Mouse (Mus musculus) lung, postnatal 0 days (tissue): ENCODE data around the gene Srm. TPM values are rescaled to one million over a fixed set of nuclear protein-coding genes. Genes with fewer than 3 reads are reported as not detected.
A peak's percentile ranks its signal among the peaks of the same experiment; 100 is the strongest.

Source experiments
- ATAC-seq: fragments of 200-750 bp; cut with Nextera tagmentation; 2 replicates; pipeline ENCODE4 v1.8.0; 2017; ENCODE audit warnings: moderate library complexity
- DNase-seq: peaks from one replicate; pipeline ENCODE4 v3.0.0-alpha.2; 2016; ENCODE audit warnings: low spot score
- H3K27ac ChIP-seq: fragments of 300-500 bp; sonication (generic); 2 replicates; pipeline ENCODE4 v1.5.1; 2014; ENCODE audit warnings: antibody characterized with exemption, mild to moderate bottlenecking, low read length, mixed read lengths
- H3K27me3 ChIP-seq: fragments of 300-500 bp; sonication (generic); replicated peaks from 2 replicates; pipeline ENCODE4 v1.6.1; 2014; ENCODE audit warnings: low read length, mixed read lengths; ENCODE audit not compliant: insufficient read depth
- H3K36me3 ChIP-seq: fragments of 300-500 bp; sonication (generic); 2 replicates; pipeline ENCODE4 v1.6.1; 2014; ENCODE audit warnings: low read length, mixed read lengths; ENCODE audit not compliant: insufficient read depth
- H3K4me1 ChIP-seq: fragments of 300-500 bp; sonication (generic); 2 replicates; pipeline ENCODE4 v1.6.1; 2014; ENCODE audit warnings: antibody characterized with exemption, low read depth, low read length, mixed read lengths; ENCODE audit not compliant: insufficient read depth
- H3K4me2 ChIP-seq: fragments of 300-500 bp; sonication (generic); replicated peaks from 2 replicates; pipeline ENCODE4 v1.6.1; 2014; ENCODE audit warnings: low read depth, mild to moderate bottlenecking, low read length, moderate library complexity, mixed read lengths
- H3K4me3 ChIP-seq: fragments of 300-500 bp; sonication (generic); 2 replicates; pipeline ENCODE4 v1.5.1; 2014; ENCODE audit warnings: low read depth, low read length
- H3K9ac ChIP-seq: fragments of 300-500 bp; sonication (generic); replicated peaks from 2 replicates; pipeline ENCODE4 v1.6.1; 2014; ENCODE audit warnings: low read depth, mild to moderate bottlenecking
- H3K9me3 ChIP-seq: fragments of 300-500 bp; sonication (generic); 2 replicates; pipeline ENCODE4 v1.6.1; 2016; ENCODE audit warnings: low read length, mixed read lengths
- CTCF ChIP-seq: IDR thresholded peaks from 2 replicates; pipeline ENCODE4 v1.5.1; 2016; ENCODE audit warnings: antibody characterized with exemption, mild to moderate bottlenecking
- EP300 ChIP-seq: IDR thresholded peaks from 2 replicates; pipeline ENCODE4 v1.6.1; 2016; ENCODE audit warnings: antibody characterized with exemption, mild to moderate bottlenecking, control low read depth
- WGBS: fragments of 180-500 bp; shearing (Covaris S2); extraction: QIAGEN DNeasy Blood & Tissue Kit; methylation state at CpG from one replicate; pipeline ENCODE4 v1.1.7; 2014; 5-methylcytosine and 5-hydroxymethylcytosine counted together
- polyA plus RNA-seq: library from polyadenylated mRNA; unstranded; fragments of >200 nt; fragmentation: Nextera tagmentation; extraction: Ambion mirVana; gene quantifications from 2 replicates; pipeline ENCODE4 v1.2.1, GENCODE M21; 2015

The Srm gene
- polyA plus RNA-seq, 1 experiment from 2014 or later, result 46.6 TPM

- no peak overlapping the region for H3K27ac ChIP-seq
- no peak for DNase-seq
- WGBS, result 57% methylated on average over 9 of the region's 9 CpGs
Observed at GRCm38 (mm10) chr4:148588793-148589192, 2.5 kb upstream of the Srm start.

GRCm38 (mm10) chr4:148589565-148589964 lies 1.7 kb upstream of the Srm start:
- ATAC-seq (peak; percentile 20; the same call in 1 of the 2 replicates), DNase-seq (peak; percentile 78)
- H3K27me3 ChIP-seq, result no peaks in the 10 kb centered on the region
- WGBS, result 55% methylated on average over 7 of the region's 8 CpGs
- peaks cover 6% of the 10 kb centered on the region; the same call in 1 of the 2 replicates for H3K4me1 ChIP-seq
- H3K4me3 ChIP-seq, result no peak overlapping the region
- 0 out of 2 replicates have a peak, but pooled peaks cover 1% of the 10 kb centered on the region for H3K36me3 ChIP-seq
- no peak overlapping the region for H3K9ac ChIP-seq
- no peak overlapping the region for H3K27ac ChIP-seq
- no peaks in the 10 kb centered on the region for H3K9me3 ChIP-seq
- TF ChIP-seq CTCF (no peak), EP300 (no peak)
- no peak overlapping the region for H3K4me2 ChIP-seq

More at GRCm38 (mm10) chr4:148588793-148589192, 2.5 kb upstream of the Srm start:
- no peak overlapping the region for H3K9ac ChIP-seq
- H3K4me3 ChIP-seq, result no peak overlapping the region
- no peaks in the 10 kb centered on the region for H3K9me3 ChIP-seq
- H3K4me2 ChIP-seq, result no peak overlapping the region
- no peaks in the 10 kb centered on the region for H3K27me3 ChIP-seq
- TF ChIP-seq CTCF (no peak), EP300 (no peak)
- no peaks in the 10 kb centered on the region for H3K36me3 ChIP-seq
- H3K4me1 ChIP-seq, result peaks cover 6% of the 10 kb centered on the region; the same call in 1 of the 2 replicates
- ATAC-seq, result no peak

- Histone ChIP-seq H3K27ac (no peak overlapping the region; the same call in 1 of the 2 replicates), H3K36me3 (0 out of 2 replicates have a peak, but pooled peaks cover 5% of the 10 kb centered on the region), H3K27me3 (no peaks in the 10 kb centered on the region), H3K4me1 (peaks cover 6% of the 10 kb centered on the region; the same call in 1 of the 2 replicates), H3K4me2 (peak overlapping the region; percentile 97), H3K4me3 (peak overlapping the region; percentile 80), H3K9ac (peak overlapping the region; percentile 29; the same call in 1 of the 2 replicates), H3K9me3 (no peaks in the 10 kb centered on the region)
- ATAC-seq (no peak; the same call in 1 of the 2 replicates), DNase-seq (peak; percentile 47)
- WGBS, result 5% methylated on average over 18 of the region's 18 CpGs
- TF ChIP-seq CTCF, result no peak
- no peak for TF ChIP-seq EP300
Observed at GRCm38 (mm10) chr4:148590421-148591170, 707 bp upstream of the Srm start.

- no peak for DNase-seq
Observed at GRCm38 (mm10) chr4:148591637-148592380, 506 bp downstream of the Srm start.

GRCm38 (mm10) chr4:148593996-148594395 lies 2.7 kb downstream of the Srm start:
- H3K27ac ChIP-seq, result no peak overlapping the region
- TF ChIP-seq EP300 (no peak), CTCF (no peak)
- H3K4me3 ChIP-seq, result no peak overlapping the region
- no peak overlapping the region for H3K4me2 ChIP-seq
- ATAC-seq (no peak), DNase-seq (no peak)
- no peaks in the 10 kb centered on the region for H3K9me3 ChIP-seq
- 91% methylated on average over 11 of the region's 11 CpGs for WGBS
- H3K4me1 ChIP-seq, result peaks cover 6% of the 10 kb centered on the region; the same call in 1 of the 2 replicates
- no peak overlapping the region for H3K9ac ChIP-seq
- no peaks in the 10 kb centered on the region for H3K27me3 ChIP-seq
- peaks cover 5% of the 10 kb centered on the region; the same call in 1 of the 2 replicates for H3K36me3 ChIP-seq

More at GRCm38 (mm10) chr4:148591637-148592380, 506 bp downstream of the Srm start:
- peak; percentile 46 for ATAC-seq
- Histone ChIP-seq H3K36me3 (peaks cover 5% of the 10 kb centered on the region; the same call in 1 of the 2 replicates), H3K9me3 (no peaks in the 10 kb centered on the region), H3K4me3 (peak overlapping the region; percentile 80), H3K27me3 (no peaks in the 10 kb centered on the region), H3K9ac (peak overlapping the region; percentile 56), H3K4me1 (peaks cover 6% of the 10 kb centered on the region; the same call in 1 of the 2 replicates), H3K4me2 (peak overlapping the region; percentile 97), H3K27ac (no peak overlapping the region)
- no peak for TF ChIP-seq EP300
- no peak for TF ChIP-seq CTCF
- 1% methylated on average over 52 of the region's 53 CpGs for WGBS

GRCm38 (mm10) chr4:148595916-148596315 lies 4.6 kb downstream of the Srm start:
- Histone ChIP-seq H3K36me3 (peaks cover 5% of the 10 kb centered on the region; the same call in 1 of the 2 replicates), H3K9me3 (no peaks in the 10 kb centered on the region), H3K4me3 (no peak overlapping the region), H3K27ac (no peak overlapping the region), H3K4me2 (no peak overlapping the region), H3K9ac (no peak overlapping the region), H3K4me1 (peaks cover 3% of the 10 kb centered on the region; the same call in 1 of the 2 replicates), H3K27me3 (no peaks in the 10 kb centered on the region)
- WGBS, result 82% methylated on average over 6 of the region's 6 CpGs
- ATAC-seq (no peak), DNase-seq (no peak)
- no peak for TF ChIP-seq EP300
- TF ChIP-seq CTCF, result no peak
